Mouse (Mus musculus) layer of hippocampus, adult 2 months (tissue): ENCODE results near the gene Tdp2. TPM values are rescaled to one million over a fixed set of nuclear protein-coding genes. Genes with fewer than 3 reads are reported as not detected.

Source experiments
- DNase-seq, 2 experiments: peaks; one replicate each; pipeline ENCODE4 v3.0.0; 2022; ENCODE audit warnings: low spot score in 2 of 2
- H3K27ac ChIP-seq: fragments of 200-600 bp; 2 replicates; pipeline ENCODE4 v1.8.1; 2022
- H3K4me3 ChIP-seq: fragments of 200-600 bp; 2 replicates; pipeline ENCODE4 v1.8.1; 2022; ENCODE audit warnings: mild to moderate bottlenecking
- CTCF ChIP-seq: fragments of 200-600 bp; conservative IDR thresholded peaks from 2 replicates; pipeline ENCODE4 v1.8.1; 2022; ENCODE audit warnings: antibody characterized with exemption, mild to moderate bottlenecking, moderate library complexity
- long read RNA-seq, 2 experiments: library from polyadenylated mRNA; stranded (forward); transcript quantifications; one replicate each; pipeline ENCODE4 v2.0.0; 2021; ENCODE audit warnings: borderline mapping rate in 2 of 2
- total RNA-seq, 2 experiments: library from RNA; stranded (reverse); gene quantifications; 2 replicates each; pipeline ENCODE4 v1.2.3; 2021

Tdp2 gene
- total RNA-seq = 10 to 100 TPM; 22.0 to 22.7 TPM
- long read RNA-seq, experiment 1, transcript Tdp2-201 (7 exons, 1,957 nt) = major isoform, 24 of 27 reads
- long read RNA-seq, experiment 1, partial matches to known transcripts = 1 of 27 reads
- long read RNA-seq, experiment 1, other reads (novel, unspliced or antisense) = 2 of 27 reads
- long read RNA-seq, experiment 2, transcript Tdp2-201 (7 exons, 1,957 nt) = major isoform, 23 of 32 reads
- long read RNA-seq, experiment 2, partial matches to known transcripts = 4 of 32 reads
- long read RNA-seq, experiment 2, other reads (novel, unspliced or antisense) = 3 of 32 reads

DNA sequence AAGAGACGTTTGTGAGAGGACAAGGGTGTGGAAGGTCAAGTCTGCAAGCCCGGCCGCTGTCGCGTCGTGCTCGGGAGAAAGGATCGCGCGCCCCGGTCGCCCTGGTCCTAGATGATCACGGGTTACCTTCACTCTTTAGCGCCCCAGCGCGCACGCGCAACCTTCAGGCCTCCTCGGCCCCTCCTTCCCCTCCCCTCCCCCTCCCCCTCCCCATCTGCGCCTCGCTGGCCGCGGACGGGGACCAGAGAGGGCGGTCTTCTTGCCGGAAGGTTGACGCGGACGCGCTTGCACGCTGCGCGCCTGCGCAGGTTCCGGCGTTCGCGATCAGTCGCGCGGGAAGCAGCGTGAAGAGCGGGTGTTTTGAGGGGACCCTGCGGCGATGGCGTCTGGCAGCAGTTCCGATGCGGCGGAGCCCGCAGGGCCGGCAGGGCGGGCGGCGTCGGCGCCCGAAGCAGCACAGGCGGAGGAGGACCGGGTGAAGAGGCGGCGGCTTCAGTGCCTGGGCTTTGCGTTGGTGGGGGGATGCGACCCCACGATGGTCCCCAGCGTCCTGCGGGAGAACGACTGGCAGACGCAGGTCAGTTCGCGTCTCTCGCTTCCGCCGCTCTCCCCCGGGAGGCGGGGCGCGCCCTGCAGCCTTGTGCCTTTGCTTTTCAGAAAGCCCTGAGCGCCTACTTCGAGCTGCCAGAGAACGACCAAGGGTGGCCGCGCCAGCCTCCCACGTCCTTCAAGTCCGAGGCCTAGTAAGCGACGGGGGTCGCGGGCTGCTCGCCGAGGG is at the start of gene Tdp2, which contains the start of gene Acot13:
Gene Tdp2 (plus strand): TSS at position 327 of the 778 bp plus-strand sequence.
Gene Acot13 (minus strand): TSS at position 188 of the 778 bp plus-strand sequence.
- no peak for TF ChIP-seq CTCF
- H3K27ac ChIP-seq = peak within 1 kb of the TSS; percentile 98
- DNase-seq = peak; percentile 91 to 92
- peak within 1 kb of the TSS; percentile 99 for H3K4me3 ChIP-seq

DNA sequence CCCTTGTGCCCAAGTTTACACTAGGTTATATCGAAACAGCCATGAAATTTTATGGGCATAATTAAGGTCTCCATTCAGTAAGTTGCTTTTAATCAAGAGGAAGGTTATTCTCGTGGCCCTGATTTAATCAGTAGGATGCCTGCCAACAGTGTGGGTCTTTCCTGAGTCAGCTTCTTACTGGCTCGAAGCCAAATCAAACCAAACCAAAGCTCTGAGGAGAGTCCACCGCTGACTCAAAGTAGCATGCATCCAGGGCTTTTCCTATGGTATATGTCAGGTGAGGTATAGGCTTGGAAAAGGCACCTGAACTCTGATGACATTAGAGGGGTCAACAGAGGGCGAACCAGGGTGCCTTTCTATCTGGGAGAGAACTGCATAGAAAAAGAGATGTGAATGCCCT is 49.6 kb upstream of the Tdp2 start:
- H3K27ac ChIP-seq = no peak overlapping the region
- H3K4me3 ChIP-seq = no peak overlapping the region
- TF ChIP-seq CTCF = no peak
- no peak for DNase-seq

DNA sequence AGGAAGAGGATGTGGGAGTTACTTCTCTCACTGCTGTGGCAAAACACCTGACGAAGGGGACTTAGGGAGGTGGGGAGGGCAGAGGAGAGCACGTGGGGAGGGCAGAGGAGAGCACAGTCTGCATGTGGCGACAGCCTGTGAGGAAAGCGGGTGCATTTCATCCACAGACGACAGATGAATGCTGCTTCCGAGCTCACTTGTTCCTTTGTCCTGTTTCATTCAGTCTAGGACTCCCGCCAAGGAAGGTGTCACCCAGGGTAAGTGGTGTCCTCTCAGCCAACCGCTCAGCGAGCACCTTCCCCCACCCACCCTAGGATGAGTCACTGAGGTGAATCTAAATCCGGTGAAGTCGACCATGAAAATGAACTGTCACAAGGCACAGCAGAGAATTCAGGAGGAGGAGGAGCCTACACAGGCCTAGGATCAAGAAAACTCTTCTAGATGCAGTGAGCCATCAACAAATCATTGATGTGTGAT is 45.4 kb upstream of the Tdp2 start:
- TF ChIP-seq CTCF = no peak
- DNase-seq = no peak
- H3K27ac ChIP-seq = no peak overlapping the region
- no peak overlapping the region for H3K4me3 ChIP-seq

DNA sequence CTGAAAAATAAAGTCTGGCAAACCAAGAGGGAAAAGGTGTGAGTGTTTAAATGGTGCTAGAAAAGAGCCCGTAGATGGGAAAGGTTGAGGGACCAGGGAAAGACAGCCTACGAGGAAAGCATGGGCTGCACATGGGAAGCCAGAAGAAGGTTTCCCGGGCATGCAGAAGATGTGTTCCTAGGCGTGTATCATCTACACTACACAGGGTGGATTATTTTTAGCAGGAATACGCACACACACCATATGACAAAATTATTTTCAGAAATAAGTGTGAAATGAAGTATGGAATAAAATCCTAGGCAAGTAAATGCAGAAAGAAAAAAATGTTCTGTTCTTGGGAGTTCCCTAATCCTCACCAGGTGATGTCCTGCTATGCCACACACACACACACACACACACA is 44.0 kb upstream of the Tdp2 start:
- DNase-seq = no peak
- H3K27ac ChIP-seq = no peak overlapping the region
- H3K4me3 ChIP-seq = no peak overlapping the region
- TF ChIP-seq CTCF = no peak

DNA sequence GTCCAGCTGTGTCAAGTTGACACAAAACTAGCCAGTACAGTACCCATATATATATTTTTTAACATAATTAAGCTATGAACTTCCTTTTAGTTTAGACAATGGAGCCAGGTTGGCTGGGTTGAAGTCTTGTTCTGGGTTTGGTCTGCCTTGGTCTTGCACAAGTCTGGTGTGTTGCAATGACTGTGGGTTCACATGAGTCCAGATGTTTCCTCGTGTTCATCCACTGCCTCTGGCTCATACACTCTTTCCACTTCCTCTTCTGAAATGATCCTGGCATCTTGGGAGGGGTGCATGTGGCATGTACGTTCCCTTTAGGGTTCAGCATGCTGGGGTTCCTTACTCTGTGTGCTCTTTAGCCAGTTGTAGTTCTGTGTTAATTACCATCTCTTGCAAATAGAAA is 40.1 kb upstream of the Tdp2 start:
- Histone ChIP-seq H3K4me3 (no peak overlapping the region), H3K27ac (no peak overlapping the region)
- TF ChIP-seq CTCF = no peak
- DNase-seq = no peak

GRCm38 (mm10) chr13:24792411-24793045 is 39.0 kb upstream of the Tdp2 start:
- no peak overlapping the region for H3K4me3 ChIP-seq
- no peak for TF ChIP-seq CTCF
- no peak for DNase-seq
- no peak overlapping the region for H3K27ac ChIP-seq

DNA sequence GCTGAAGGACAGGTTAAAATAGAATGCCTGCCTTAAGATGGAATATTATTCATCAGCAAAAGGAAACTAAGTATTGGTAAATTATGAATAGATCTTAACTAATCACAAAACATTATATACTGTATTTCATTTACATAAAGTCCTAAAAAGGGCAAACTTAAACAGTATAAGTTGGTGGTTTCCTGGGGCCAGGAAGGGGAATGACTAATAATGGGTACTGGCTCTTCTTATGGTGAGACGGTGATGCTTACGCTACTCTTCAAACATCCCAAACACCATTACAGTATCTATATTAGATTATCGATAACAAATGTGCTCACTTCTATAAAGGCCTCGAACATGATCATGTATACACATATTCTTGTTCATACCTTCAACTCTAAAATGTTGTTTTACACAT is 32.8 kb upstream of the Tdp2 start:
- no peak overlapping the region for H3K27ac ChIP-seq
- no peak for TF ChIP-seq CTCF
- no peak for DNase-seq
- no peak overlapping the region for H3K4me3 ChIP-seq

DNA sequence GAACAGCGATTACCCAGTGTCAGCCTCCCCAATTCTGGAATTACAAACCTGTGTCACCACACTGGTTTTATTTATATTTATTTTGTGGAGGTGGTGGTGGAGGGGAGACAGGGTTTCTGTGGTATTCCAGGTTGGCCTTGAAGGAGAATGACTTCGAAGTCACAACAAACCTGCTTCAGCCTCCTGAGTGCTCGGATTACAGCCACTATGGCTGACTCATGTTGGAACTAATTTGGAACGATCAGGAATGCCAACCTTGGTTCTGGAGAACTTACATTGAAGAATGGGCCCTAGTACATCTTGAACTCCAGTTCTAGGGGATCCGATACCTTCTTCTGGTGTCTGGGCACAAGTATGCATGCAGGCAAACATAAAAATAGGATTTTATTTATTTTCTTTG is 32.1 kb upstream of the Tdp2 start:
- H3K27ac ChIP-seq = peak overlapping the region; percentile 93
- H3K4me3 ChIP-seq = peak overlapping the region; percentile 92
- no peak for DNase-seq
- TF ChIP-seq CTCF = no peak

DNA sequence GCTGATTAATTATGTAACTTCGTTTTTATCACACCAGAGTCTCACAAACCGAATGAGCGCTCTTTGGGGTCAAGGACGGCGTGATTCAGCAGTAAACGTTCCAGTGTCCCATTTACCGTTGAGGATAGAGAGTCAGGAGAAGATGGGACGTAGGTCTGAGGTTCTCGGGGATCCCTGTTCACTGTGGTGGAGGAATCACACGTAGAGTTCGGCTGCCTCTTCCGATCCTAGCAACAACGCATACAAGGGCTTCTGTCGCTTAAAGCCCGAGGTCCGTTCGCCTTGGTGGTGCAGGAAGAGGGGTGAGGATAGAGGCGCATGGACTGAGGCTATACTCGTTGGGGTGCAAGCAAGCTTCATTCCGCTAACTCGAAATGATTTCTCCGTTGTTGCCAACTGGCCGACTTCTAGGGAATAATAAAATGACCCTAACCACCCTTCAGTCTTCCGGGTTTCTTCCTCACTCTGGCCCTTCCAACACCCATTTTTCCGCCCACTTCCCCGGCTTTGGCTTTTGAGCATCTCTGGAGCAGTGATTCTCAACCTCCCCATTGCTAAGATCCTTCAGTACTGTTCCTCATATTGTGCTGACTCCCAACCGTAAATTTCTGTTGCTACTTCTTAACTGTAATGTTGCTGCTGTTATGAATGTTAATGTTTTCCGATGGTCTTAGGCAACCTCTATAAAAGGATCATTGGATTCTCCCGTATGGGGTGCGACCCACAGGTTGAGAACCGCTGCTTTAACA is 31.4 kb upstream of the Tdp2 start:
- DNase-seq = peak; percentile 12 to 44
- H3K4me3 ChIP-seq = peak overlapping the region; percentile 92
- TF ChIP-seq CTCF = no peak
- peak overlapping the region; percentile 93 for H3K27ac ChIP-seq

DNA sequence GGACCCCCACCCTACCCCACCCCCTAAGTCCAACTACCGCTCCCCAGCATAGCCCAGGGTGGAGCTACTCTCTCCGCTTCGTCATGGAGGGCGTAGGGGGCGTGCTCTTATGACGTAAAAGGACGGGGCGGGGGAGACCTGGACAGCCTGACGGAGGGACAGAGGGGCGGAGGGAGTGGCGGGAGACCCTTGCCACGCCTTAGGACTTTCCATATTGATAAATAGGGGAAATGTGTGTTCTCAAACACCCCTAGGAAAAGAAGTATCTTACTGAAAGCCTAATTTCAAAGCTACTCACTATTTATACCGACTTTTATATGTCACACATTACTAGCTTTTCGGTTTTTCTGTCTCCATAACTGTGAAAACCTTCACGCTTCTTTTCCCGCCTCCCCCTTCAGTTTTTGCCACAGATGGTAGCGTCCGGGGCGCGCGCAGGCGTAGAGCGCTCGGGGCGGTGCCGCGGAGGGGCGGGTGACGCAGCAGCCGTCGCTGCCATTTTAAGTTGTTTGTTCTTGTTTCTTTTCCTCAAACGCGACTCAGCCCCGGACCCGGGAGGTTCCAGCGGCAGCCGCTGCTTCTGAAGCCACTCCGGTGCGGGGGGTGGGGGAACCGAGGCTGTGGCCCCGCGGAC is 30.7 kb upstream of the Tdp2 start:
- Histone ChIP-seq H3K27ac (peak overlapping the region; percentile 93), H3K4me3 (peak overlapping the region; percentile 92)
- peak; percentile 97 to 99 for DNase-seq
- no peak for TF ChIP-seq CTCF

- TF ChIP-seq CTCF = peak; percentile 55
- Histone ChIP-seq H3K4me3 (peak within 1 kb of the TSS; percentile 92), H3K27ac (peak within 1 kb of the TSS; percentile 93)
- peak in 1 of 2 experiments; percentile 40 for DNase-seq
Measured at GRCm38 (mm10) chr13:24801308-24801921, 30.1 kb upstream of the Tdp2 start, which contains the start of gene BC005537. BC005537 (plus strand) TSS chr13:24801657.
